Mouse (Mus musculus): ENCODE data around the gene Ppfibp2. TPM values are rescaled to one million over a fixed set of nuclear protein-coding genes. Genes with fewer than 3 reads are reported as not detected.

The Ppfibp2 gene
- total RNA-seq, 2 experiments from 2014 or later: 6.9 TPM

GRCm38 (mm10) chr7:107668514-107668913 is 73.5 kb downstream of the Ppfibp2 start:
- no peak for DNase-seq (ENCODE audit: extremely low spot score in 1 of 2, low spot score in 2 of 2)
- no peak overlapping the region for H3K27ac ChIP-seq
- H3K4me3 ChIP-seq: no peak overlapping the region
- TF ChIP-seq CTCF (IDR thresholded peaks at IDR 0.05): no peak
- intact Hi-C loops (cut with DNase I): no loop called here

DNA sequence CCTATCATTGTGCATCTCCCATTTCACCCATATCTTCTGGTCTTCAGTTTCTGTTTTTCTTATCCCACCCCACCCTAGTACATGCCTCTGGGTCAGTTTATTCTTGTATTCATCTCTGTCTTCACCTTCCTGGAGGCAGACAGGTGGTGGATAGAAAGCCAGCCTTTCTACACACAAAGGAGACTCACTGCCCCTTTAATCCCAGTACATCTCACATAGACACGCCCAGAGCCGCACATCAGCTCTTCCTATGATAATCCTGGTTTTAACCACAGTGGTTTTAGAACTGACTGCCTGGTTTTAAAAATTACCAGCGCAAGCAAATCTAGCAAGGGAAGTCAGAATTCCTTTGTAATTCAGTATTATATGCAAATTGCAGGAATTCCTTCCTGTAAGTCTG is 80.2 kb downstream of the Ppfibp2 start:
- no peak overlapping the region for H3K4me3 ChIP-seq
- no peak for DNase-seq (ENCODE audit: extremely low spot score in 1 of 2, low spot score in 2 of 2)
- H3K27ac ChIP-seq: no peak overlapping the region
- intact Hi-C loops (cut with DNase I): no loop called here
- TF ChIP-seq CTCF (IDR thresholded peaks at IDR 0.05): no peak

GRCm38 (mm10) chr7:107680151-107680852 is 85.3 kb downstream of the Ppfibp2 start:
- Histone ChIP-seq H3K27ac (peak overlapping the region; percentile 5; the same call in 1 of the 2 replicates), H3K4me3 (no peak overlapping the region)
- no peak for TF ChIP-seq CTCF (IDR thresholded peaks at IDR 0.05)
- intact Hi-C loops (cut with DNase I): no loop called here
- DNase-seq (ENCODE audit: extremely low spot score in 1 of 2, low spot score in 2 of 2): no peak

DNA sequence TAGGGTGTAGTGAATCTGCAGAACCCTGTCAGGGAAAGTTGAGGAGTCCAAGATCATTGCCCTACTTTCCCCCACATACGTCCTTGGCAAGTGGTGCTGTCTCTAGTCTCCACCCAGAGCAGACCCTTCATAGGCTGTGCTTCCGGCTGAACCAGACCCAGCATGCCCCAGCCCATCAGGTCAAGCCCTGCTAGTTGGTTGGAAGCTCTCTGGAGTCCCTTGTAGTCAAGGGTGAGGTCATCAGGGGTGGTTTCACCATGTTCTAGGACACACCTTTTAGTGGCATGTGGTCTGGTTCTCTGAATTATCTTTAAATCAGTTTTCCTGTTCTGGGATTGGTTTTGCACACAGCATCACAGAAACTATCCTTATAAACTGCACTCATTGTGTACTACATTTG is 86.3 kb downstream of the Ppfibp2 start:
- no peak for DNase-seq (ENCODE audit: extremely low spot score in 1 of 2, low spot score in 2 of 2)
- TF ChIP-seq CTCF (IDR thresholded peaks at IDR 0.05): no peak
- H3K27ac ChIP-seq: no peak overlapping the region
- H3K4me3 ChIP-seq: no peak overlapping the region
- intact Hi-C loops (cut with DNase I): no loop called here

DNA sequence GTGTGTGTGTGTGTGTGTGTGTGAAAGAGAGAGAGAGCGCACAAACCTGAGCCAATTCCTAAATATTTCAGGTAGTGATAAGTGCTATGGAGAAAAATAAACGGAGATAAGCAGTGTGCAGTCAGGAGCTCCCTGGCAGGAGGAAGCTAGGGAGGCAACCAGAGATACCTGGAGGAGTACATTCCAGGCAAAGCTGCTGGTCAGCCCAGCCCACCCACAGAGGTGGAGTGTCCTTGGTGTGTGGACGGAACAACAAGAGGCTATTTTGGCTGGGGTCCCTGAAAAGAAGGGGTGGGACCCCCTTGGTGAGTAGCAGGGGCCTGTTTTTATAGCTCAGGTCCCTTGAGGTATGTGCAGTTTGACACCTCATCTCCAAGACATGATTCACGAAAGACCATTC is 88.2 kb downstream of the Ppfibp2 start:
- DNase-seq (ENCODE audit: extremely low spot score in 1 of 2, low spot score in 2 of 2): no peak
- Histone ChIP-seq H3K4me3 (no peak overlapping the region), H3K27ac (no peak overlapping the region)
- intact Hi-C loops (cut with DNase I): no loop called here
- TF ChIP-seq CTCF (IDR thresholded peaks at IDR 0.05): no peak

- no peak for TF ChIP-seq CTCF (IDR thresholded peaks at IDR 0.05)
- no peak overlapping the region for H3K4me3 ChIP-seq
- no peak overlapping the region for H3K27ac ChIP-seq
- intact Hi-C loops (cut with DNase I): no loop called here
- no peak for DNase-seq (ENCODE audit: extremely low spot score in 1 of 2, low spot score in 2 of 2)
Observed at GRCm38 (mm10) chr7:107683622-107684021, 88.6 kb downstream of the Ppfibp2 start.

GRCm38 (mm10) chr7:107685238-107685954 is 90.4 kb downstream of the Ppfibp2 start:
- Histone ChIP-seq H3K27ac (no peak overlapping the region), H3K4me3 (no peak overlapping the region)
- TF ChIP-seq CTCF (IDR thresholded peaks at IDR 0.05): no peak
- intact Hi-C loops (cut with DNase I): no loop called here
- no peak for DNase-seq (ENCODE audit: extremely low spot score in 1 of 2, low spot score in 2 of 2)

- intact Hi-C loops (cut with DNase I): no loop called here
- no peak for TF ChIP-seq CTCF (IDR thresholded peaks at IDR 0.05)
- Histone ChIP-seq H3K27ac (no peak overlapping the region), H3K4me3 (no peak overlapping the region)
- DNase-seq (ENCODE audit: extremely low spot score in 1 of 2, low spot score in 2 of 2): no peak
Observed at GRCm38 (mm10) chr7:107685955-107686285, 90.9 kb downstream of the Ppfibp2 start.

- intact Hi-C loops (cut with DNase I): no loop called here
- no peak for DNase-seq (ENCODE audit: extremely low spot score in 1 of 2, low spot score in 2 of 2)
- H3K4me3 ChIP-seq: no peak overlapping the region
- H3K27ac ChIP-seq: 0 out of 2 replicates have a peak overlapping the region, but pooled peaks have one; percentile 9
- no peak for TF ChIP-seq CTCF (IDR thresholded peaks at IDR 0.05)
Observed at GRCm38 (mm10) chr7:107687412-107687811, 92.4 kb downstream of the Ppfibp2 start.

DNA sequence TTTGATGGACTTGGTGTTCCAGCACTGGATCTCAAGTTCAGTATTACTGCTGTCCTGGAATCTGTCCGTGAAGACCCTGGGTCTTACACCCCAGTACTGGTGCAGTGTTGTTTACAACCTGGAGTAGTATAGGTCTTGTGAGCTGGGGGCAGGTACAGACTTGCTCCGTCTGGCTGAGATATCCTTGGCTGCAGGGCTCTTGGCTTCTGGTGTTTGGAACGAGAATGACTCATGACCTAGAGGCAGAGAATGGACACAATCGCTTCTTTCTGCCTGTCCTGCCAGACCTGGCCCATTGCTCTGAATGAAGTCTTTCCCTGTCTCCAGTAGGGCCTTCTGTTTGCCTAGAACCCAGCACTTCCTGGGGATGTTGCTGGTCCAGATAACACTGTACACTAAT is 93.0 kb downstream of the Ppfibp2 start:
- Histone ChIP-seq H3K4me3 (no peak overlapping the region), H3K27ac (no peak overlapping the region)
- no peak for TF ChIP-seq CTCF (IDR thresholded peaks at IDR 0.05)
- DNase-seq (ENCODE audit: extremely low spot score in 1 of 2, low spot score in 2 of 2): no peak
- intact Hi-C loops (cut with DNase I): no loop called here

GRCm38 (mm10) chr7:107690426-107691221 is 95.6 kb downstream of the Ppfibp2 start:
- H3K4me3 ChIP-seq: no peak overlapping the region
- no peak for DNase-seq (ENCODE audit: extremely low spot score in 1 of 2, low spot score in 2 of 2)
- H3K27ac ChIP-seq: no peak overlapping the region
- intact Hi-C loops (cut with DNase I): no loop called here
- TF ChIP-seq CTCF (IDR thresholded peaks at IDR 0.05): no peak

DNA sequence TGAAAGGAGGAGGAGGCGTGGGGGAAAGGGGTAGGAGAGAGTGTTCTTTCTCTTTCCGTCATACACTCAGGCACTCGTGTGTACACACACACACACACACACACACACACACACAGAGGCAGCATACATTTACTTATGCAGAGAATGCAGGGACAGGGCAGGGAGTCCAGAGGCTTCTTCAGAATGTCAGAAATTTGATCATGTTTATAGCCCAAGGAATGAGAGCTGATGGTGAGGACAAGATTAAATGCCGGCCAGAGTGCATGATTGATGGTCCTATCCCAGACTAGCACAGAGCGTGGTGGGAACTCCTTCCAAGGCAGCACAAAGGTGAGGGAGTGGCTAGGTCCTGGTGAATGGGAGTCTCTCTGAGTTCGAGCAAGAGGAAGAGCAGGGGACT is 96.5 kb downstream of the Ppfibp2 start:
- intact Hi-C loops (cut with DNase I): no loop called here
- no peak for DNase-seq (ENCODE audit: extremely low spot score in 1 of 2, low spot score in 2 of 2)
- Histone ChIP-seq H3K4me3 (no peak overlapping the region), H3K27ac (no peak overlapping the region)
- TF ChIP-seq CTCF (IDR thresholded peaks at IDR 0.05): no peak

All from left cerebral cortex, adult 2 months (tissue).